Mouse (Mus musculus) forebrain, embryonic 14.5 days (tissue): ENCODE data around the gene Trpm3. TPM values are rescaled to one million over a fixed set of nuclear protein-coding genes. Genes with fewer than 3 reads are reported as not detected.

Experiments
- ATAC-seq: fragments of 200-750 bp; cut with Nextera tagmentation; 2 replicates; pipeline ENCODE4 v1.8.0; 2017; ENCODE audit warnings: mild to moderate bottlenecking, moderate library complexity
- DNase-seq: peaks from one replicate; pipeline ENCODE4 v3.0.0-alpha.2; 2015; ENCODE audit warnings: low spot score
- H3K27ac ChIP-seq: fragments of 300-500 bp; sonication (generic); 2 replicates; pipeline ENCODE4 v1.5.1; 2014; ENCODE audit warnings: low read depth, mild to moderate bottlenecking, control low read depth, low read length, moderate library complexity
- H3K27me3 ChIP-seq: fragments of 300-500 bp; sonication (generic); replicated peaks from 2 replicates; pipeline ENCODE4 v1.6.1; 2014; ENCODE audit warnings: low read length, control low read depth, mixed read lengths; ENCODE audit not compliant: control insufficient read depth, insufficient read depth
- H3K36me3 ChIP-seq: fragments of 300-500 bp; sonication (generic); 2 replicates; pipeline ENCODE4 v1.6.1; 2014; ENCODE audit warnings: low read length, control low read depth; ENCODE audit not compliant: control insufficient read depth, insufficient read depth
- H3K4me1 ChIP-seq: fragments of 300-500 bp; sonication (generic); 2 replicates; pipeline ENCODE4 v1.6.1; 2014; ENCODE audit warnings: antibody characterized with exemption, low read length, control low read depth; ENCODE audit not compliant: control insufficient read depth, insufficient read depth
- H3K4me2 ChIP-seq: fragments of 300-500 bp; sonication (generic); 2 replicates; pipeline ENCODE4 v1.6.1; 2014; ENCODE audit warnings: mild to moderate bottlenecking, control low read depth, low read length
- H3K4me3 ChIP-seq: fragments of 300-500 bp; sonication (generic); 2 replicates; pipeline ENCODE4 v1.5.1; 2014; ENCODE audit warnings: low read depth, low read length, control low read depth
- H3K9ac ChIP-seq: fragments of 300-500 bp; sonication (generic); 2 replicates; pipeline ENCODE4 v1.6.1; 2014; ENCODE audit warnings: mild to moderate bottlenecking, low read length, control low read depth, moderate library complexity
- H3K9me3 ChIP-seq: fragments of 300-500 bp; sonication (generic); replicated peaks from 2 replicates; pipeline ENCODE4 v1.6.1; 2016; ENCODE audit warnings: low read length, control low read depth, mixed read lengths; ENCODE audit not compliant: control insufficient read depth
- WGBS: fragments of 180-500 bp; shearing (Covaris S2); extraction: QIAGEN DNeasy Blood & Tissue Kit; methylation state at CpG from one replicate; pipeline ENCODE4 v1.1.7; 2014; 5-methylcytosine and 5-hydroxymethylcytosine counted together
- polyA plus RNA-seq: library from polyadenylated mRNA; unstranded; fragments of >200 nt; fragmentation: Nextera tagmentation; extraction: Ambion mirVana; gene quantifications from 2 replicates; pipeline ENCODE4 v1.2.1, GENCODE M21; 2014

The Trpm3 gene
- polyA plus RNA-seq, 1 experiment from 2014 or later, result 10.7 TPM

- ATAC-seq, result no peak
- Histone ChIP-seq H3K36me3 (no peaks in the 10 kb centered on the region), H3K27ac (no peak overlapping the region), H3K4me1 (no peaks in the 10 kb centered on the region), H3K9ac (no peak overlapping the region), H3K9me3 (no peaks in the 10 kb centered on the region), H3K4me2 (no peak overlapping the region), H3K27me3 (no peaks in the 10 kb centered on the region), H3K4me3 (no peak overlapping the region)
- WGBS, result 91% methylated on average over 3 of the region's 3 CpGs
- no peak for DNase-seq
These were observed 197.4 kb downstream of the Trpm3 start for GRCm38 (mm10) chr19:22336278-22336677.

GRCm38 (mm10) chr19:22337468-22337867 lies 198.6 kb downstream of the Trpm3 start:
- WGBS, result 17% methylated on average over 5 of the region's 5 CpGs
- Histone ChIP-seq H3K36me3 (no peaks in the 10 kb centered on the region), H3K4me3 (no peak overlapping the region), H3K4me1 (no peaks in the 10 kb centered on the region), H3K9ac (no peak overlapping the region), H3K27ac (no peak overlapping the region), H3K4me2 (no peak overlapping the region), H3K27me3 (no peaks in the 10 kb centered on the region), H3K9me3 (no peaks in the 10 kb centered on the region)
- DNase-seq, result peak; percentile 91
- ATAC-seq, result peak; percentile 62

- 75% methylated on average over 8 of the region's 8 CpGs for WGBS
- no peak for ATAC-seq
- Histone ChIP-seq H3K9me3 (no peaks in the 10 kb centered on the region), H3K4me3 (no peak overlapping the region), H3K9ac (no peak overlapping the region), H3K4me1 (no peaks in the 10 kb centered on the region), H3K27me3 (no peaks in the 10 kb centered on the region), H3K36me3 (no peaks in the 10 kb centered on the region), H3K4me2 (no peak overlapping the region), H3K27ac (no peak overlapping the region)
- DNase-seq, result no peak
These were observed 200.1 kb downstream of the Trpm3 start for GRCm38 (mm10) chr19:22338927-22339326.

GRCm38 (mm10) chr19:22354037-22354541 lies 215.2 kb downstream of the Trpm3 start:
- 55% methylated on average over 14 of the region's 14 CpGs for WGBS
- H3K9me3 ChIP-seq, result 0 out of 2 replicates have a peak, but pooled peaks cover 3% of the 10 kb centered on the region
- no peak overlapping the region for H3K9ac ChIP-seq
- no peak overlapping the region for H3K27ac ChIP-seq
- no peaks in the 10 kb centered on the region for H3K27me3 ChIP-seq
- no peaks in the 10 kb centered on the region for H3K4me1 ChIP-seq
- no peak overlapping the region for H3K4me2 ChIP-seq
- H3K4me3 ChIP-seq, result no peak overlapping the region
- ATAC-seq (peak; percentile 70), DNase-seq (peak; percentile 58)
- H3K36me3 ChIP-seq, result no peaks in the 10 kb centered on the region

- ATAC-seq, result no peak
- no peak for DNase-seq
- H3K27ac ChIP-seq, result no peak overlapping the region
- H3K27me3 ChIP-seq, result no peaks in the 10 kb centered on the region
- no peaks in the 10 kb centered on the region for H3K4me1 ChIP-seq
- no peak overlapping the region for H3K4me2 ChIP-seq
- whole genome bisulfite sequencing, result 92% methylated on average over 3 of the region's 3 CpGs
- H3K4me3 ChIP-seq, result no peak overlapping the region
- H3K9ac ChIP-seq, result no peak overlapping the region
- H3K9me3 ChIP-seq, result no peaks in the 10 kb centered on the region
- no peaks in the 10 kb centered on the region for H3K36me3 ChIP-seq
These were observed 248.0 kb downstream of the Trpm3 start for GRCm38 (mm10) chr19:22386890-22387289.

- Histone ChIP-seq H3K4me3 (no peak overlapping the region), H3K36me3 (no peaks in the 10 kb centered on the region), H3K27me3 (no peaks in the 10 kb centered on the region), H3K4me2 (no peak overlapping the region), H3K9ac (no peak overlapping the region), H3K4me1 (no peaks in the 10 kb centered on the region), H3K9me3 (no peaks in the 10 kb centered on the region), H3K27ac (no peak overlapping the region)
- ATAC-seq (no peak), DNase-seq (peak; percentile 49)
- WGBS, result 88% methylated on average over 1 of the region's 1 CpGs
These were observed 255.9 kb downstream of the Trpm3 start for GRCm38 (mm10) chr19:22394700-22395099.

GRCm38 (mm10) chr19:22404049-22404448 lies 265.2 kb downstream of the Trpm3 start:
- Histone ChIP-seq H3K9me3 (no peaks in the 10 kb centered on the region), H3K36me3 (no peaks in the 10 kb centered on the region), H3K4me2 (no peak overlapping the region), H3K27me3 (no peaks in the 10 kb centered on the region), H3K4me1 (no peaks in the 10 kb centered on the region), H3K9ac (no peak overlapping the region), H3K27ac (no peak overlapping the region), H3K4me3 (no peak overlapping the region)
- DNase-seq, result no peak
- no peak for ATAC-seq
- WGBS, result 91% methylated on average over 3 of the region's 3 CpGs

GRCm38 (mm10) chr19:22418239-22418638 lies 279.4 kb downstream of the Trpm3 start:
- DNase-seq (no peak), ATAC-seq (no peak)
- Histone ChIP-seq H3K27ac (no peak overlapping the region), H3K4me3 (no peak overlapping the region), H3K9me3 (no peaks in the 10 kb centered on the region), H3K9ac (no peak overlapping the region), H3K36me3 (no peaks in the 10 kb centered on the region), H3K4me2 (no peak overlapping the region), H3K4me1 (no peaks in the 10 kb centered on the region), H3K27me3 (no peaks in the 10 kb centered on the region)
- 95% methylated on average over 3 of the region's 3 CpGs for WGBS

GRCm38 (mm10) chr19:22437207-22437606 lies 298.4 kb downstream of the Trpm3 start:
- H3K27ac ChIP-seq, result no peak overlapping the region
- no peaks in the 10 kb centered on the region for H3K27me3 ChIP-seq
- H3K36me3 ChIP-seq, result no peaks in the 10 kb centered on the region
- H3K9me3 ChIP-seq, result no peaks in the 10 kb centered on the region
- no peak overlapping the region for H3K4me3 ChIP-seq
- ATAC-seq (no peak), DNase-seq (no peak)
- no peak overlapping the region for H3K4me2 ChIP-seq
- H3K4me1 ChIP-seq, result no peaks in the 10 kb centered on the region
- WGBS, result 88% methylated on average over 2 of the region's 2 CpGs
- H3K9ac ChIP-seq, result no peak overlapping the region
